Mouse (Mus musculus) heart, embryonic 14.5 days (tissue): ENCODE data around the gene Cir1. TPM values are rescaled to one million over a fixed set of nuclear protein-coding genes. Genes with fewer than 3 reads are reported as not detected.

Experiments used
- ATAC-seq: fragments of 200-750 bp; cut with Nextera tagmentation; 2 replicates; pipeline ENCODE4 v1.8.0; 2017; ENCODE audit warnings: low read depth, moderate TSS enrichment; ENCODE audit not compliant: insufficient number of reproducible peaks, insufficient read depth, low FRiP score
- H3K27ac ChIP-seq, 2 experiments: fragments of 200-500 bp in 1 of 2; fragments of 300-500 bp in 1 of 2; sonication (generic) in 1 of 2; replicated peaks in 1 of 2; 2 replicates each; pipeline ENCODE4 v1.5.1; 2012 to 2014; ENCODE audit warnings: low read depth in 2 of 2, low read length in 2 of 2, control low read depth in 1 of 2, mild to moderate bottlenecking in 1 of 2, mixed read lengths in 1 of 2; ENCODE audit not compliant: control insufficient read depth in 1 of 2, insufficient read depth in 1 of 2
- H3K27me3 ChIP-seq: fragments of 300-500 bp; sonication (generic); 2 replicates; pipeline ENCODE4 v1.6.1; 2014; ENCODE audit warnings: mild to moderate bottlenecking, low read length, control low read depth; ENCODE audit not compliant: control insufficient read depth, insufficient read depth
- H3K36me3 ChIP-seq: fragments of 300-500 bp; sonication (generic); 2 replicates; pipeline ENCODE4 v1.6.1; 2014; ENCODE audit warnings: mild to moderate bottlenecking, control low read depth, low read length, mixed read lengths; ENCODE audit not compliant: control insufficient read depth, insufficient read depth
- H3K4me1 ChIP-seq, 2 experiments: fragments of 200-500 bp in 1 of 2; fragments of 300-500 bp in 1 of 2; sonication (generic) in 1 of 2; 2 replicates each; pipeline ENCODE4 v1.6.1; 2012 to 2014; ENCODE audit warnings: low read length in 2 of 2, control low read depth in 1 of 2, mixed read lengths in 1 of 2; ENCODE audit not compliant: control insufficient read depth in 2 of 2, insufficient read depth in 2 of 2
- H3K4me2 ChIP-seq: fragments of 300-500 bp; sonication (generic); 2 replicates; pipeline ENCODE4 v1.6.1; 2014; ENCODE audit warnings: mild to moderate bottlenecking, low read length
- H3K4me3 ChIP-seq, 2 experiments: fragments of 200-500 bp in 1 of 2; fragments of 300-500 bp in 1 of 2; sonication (generic) in 1 of 2; 2 replicates each; pipeline ENCODE4 v1.5.1; 2012 to 2014; ENCODE audit warnings: low read length in 2 of 2, mild to moderate bottlenecking in 2 of 2, control low read depth in 1 of 2, low read depth in 1 of 2, moderate library complexity in 1 of 2; ENCODE audit not compliant: control insufficient read depth in 1 of 2, insufficient read depth in 1 of 2
- H3K9ac ChIP-seq: fragments of 300-500 bp; sonication (generic); 2 replicates; pipeline ENCODE4 v1.6.1; 2014; ENCODE audit warnings: mild to moderate bottlenecking, low read length
- H3K9me3 ChIP-seq: fragments of 300-500 bp; sonication (generic); 2 replicates; pipeline ENCODE4 v1.6.1; 2016; ENCODE audit warnings: low read length, control low read depth; ENCODE audit not compliant: control insufficient read depth
- WGBS: fragments of 180-500 bp; shearing (Covaris S2); extraction: QIAGEN DNeasy Blood & Tissue Kit; methylation state at CpG from one replicate; pipeline ENCODE4 v1.1.7; 2014; 5-methylcytosine and 5-hydroxymethylcytosine counted together
- polyA plus RNA-seq: library from polyadenylated mRNA; unstranded; fragments of >200 nt; fragmentation: Nextera tagmentation; extraction: Ambion mirVana; gene quantifications from 2 replicates; pipeline ENCODE4 v1.2.1, GENCODE M21; 2014

Cir1 gene
- polyA plus RNA-seq, 1 experiment from 2014 or later: 19.0 TPM

GRCm38 (mm10) chr2:73280356-73281047 is 32.0 kb downstream of the Cir1 start:
- H3K9ac ChIP-seq: no peak overlapping the region
- H3K36me3 ChIP-seq: no peaks in the 10 kb centered on the region
- H3K4me2 ChIP-seq: peak overlapping the region; percentile 47
- no peak overlapping the region for H3K27ac ChIP-seq
- H3K4me1 ChIP-seq: peaks cover 5 to 21% of the 10 kb centered on the region in 2 experiments
- H3K9me3 ChIP-seq: no peaks in the 10 kb centered on the region
- 2% methylated on average over 33 of the region's 33 CpGs for WGBS
- no peak for ATAC-seq
- peaks cover 56% of the 10 kb centered on the region for H3K27me3 ChIP-seq
- peak overlapping the region in 1 of 2 experiments; percentile 27; a peak in 3 of 4 replicates for H3K4me3 ChIP-seq

GRCm38 (mm10) chr2:73279271-73280038 is 33.0 kb downstream of the Cir1 start:
- H3K4me3 ChIP-seq: peak overlapping the region in 1 of 2 experiments; percentile 30; a peak in 2 of 4 replicates
- no peak overlapping the region for H3K27ac ChIP-seq
- H3K4me2 ChIP-seq: peak overlapping the region; percentile 50
- H3K27me3 ChIP-seq: peaks cover 56% of the 10 kb centered on the region
- no peak overlapping the region for H3K9ac ChIP-seq
- no peak for ATAC-seq
- 1% methylated on average over 30 of the region's 31 CpGs for WGBS
- no peaks in the 10 kb centered on the region for H3K36me3 ChIP-seq
- H3K9me3 ChIP-seq: no peaks in the 10 kb centered on the region
- H3K4me1 ChIP-seq: peaks cover 5 to 25% of the 10 kb centered on the region in 2 experiments

GRCm38 (mm10) chr2:73278869-73279268 is 33.6 kb downstream of the Cir1 start:
- no peak for ATAC-seq
- H3K9ac ChIP-seq: no peak overlapping the region

GRCm38 (mm10) chr2:73278131-73278854 is 34.2 kb downstream of the Cir1 start:
- Histone ChIP-seq H3K27me3 (peaks cover 64% of the 10 kb centered on the region), H3K4me1 (peaks cover 5 to 36% of the 10 kb centered on the region in 2 experiments), H3K36me3 (no peaks in the 10 kb centered on the region), H3K9ac (no peak overlapping the region), H3K9me3 (no peaks in the 10 kb centered on the region), H3K4me2 (peak overlapping the region; percentile 50), H3K4me3 (peak overlapping the region; percentile 4 to 30; a peak in 2 of 4 replicates), H3K27ac (no peak overlapping the region)
- ATAC-seq: peak; percentile 48; the same call in 1 of the 2 replicates
- WGBS: 4% methylated on average over 20 of the region's 20 CpGs

More at GRCm38 (mm10) chr2:73278869-73279268, 33.6 kb downstream of the Cir1 start:
- peak overlapping the region; percentile 50 for H3K4me2 ChIP-seq
- H3K9me3 ChIP-seq: no peaks in the 10 kb centered on the region
- H3K27ac ChIP-seq: no peak overlapping the region
- no peaks in the 10 kb centered on the region for H3K36me3 ChIP-seq
- peak overlapping the region; percentile 4 to 30; a peak in 2 of 4 replicates for H3K4me3 ChIP-seq
- H3K4me1 ChIP-seq: peaks cover 5 to 30% of the 10 kb centered on the region in 2 experiments
- peaks cover 58% of the 10 kb centered on the region for H3K27me3 ChIP-seq
- WGBS: 1% methylated on average over 17 of the region's 17 CpGs

- no peak for ATAC-seq
- Histone ChIP-seq H3K9ac (no peak overlapping the region), H3K27ac (no peak overlapping the region), H3K9me3 (no peaks in the 10 kb centered on the region), H3K4me3 (peak overlapping the region in 1 of 2 experiments; percentile 8; a peak in 2 of 4 replicates), H3K36me3 (no peaks in the 10 kb centered on the region), H3K4me2 (peak overlapping the region; percentile 2; the same call in 1 of the 2 replicates), H3K27me3 (peaks cover 65% of the 10 kb centered on the region), H3K4me1 (peaks cover 7 to 42% of the 10 kb centered on the region in 2 experiments)
- 7% methylated on average over 18 of the region's 18 CpGs for WGBS
Measured at GRCm38 (mm10) chr2:73277709-73278075, 34.8 kb downstream of the Cir1 start.

GRCm38 (mm10) chr2:73277021-73277708 is 35.3 kb downstream of the Cir1 start:
- H3K4me2 ChIP-seq: peak overlapping the region; percentile 2; the same call in 1 of the 2 replicates
- no peak overlapping the region for H3K27ac ChIP-seq
- H3K36me3 ChIP-seq: no peaks in the 10 kb centered on the region
- H3K27me3 ChIP-seq: peaks cover 65% of the 10 kb centered on the region
- ATAC-seq: no peak
- no peak overlapping the region for H3K9ac ChIP-seq
- 2% methylated on average over 38 of the region's 38 CpGs for WGBS
- peaks cover 9 to 46% of the 10 kb centered on the region in 2 experiments for H3K4me1 ChIP-seq
- H3K9me3 ChIP-seq: no peaks in the 10 kb centered on the region
- peak overlapping the region in 1 of 2 experiments; percentile 8; a peak in 2 of 4 replicates for H3K4me3 ChIP-seq

- no peak overlapping the region for H3K4me3 ChIP-seq
- no peak overlapping the region for H3K4me2 ChIP-seq
- H3K36me3 ChIP-seq: no peaks in the 10 kb centered on the region
- no peak overlapping the region for H3K9ac ChIP-seq
- ATAC-seq: no peak
- H3K27me3 ChIP-seq: peaks cover 65% of the 10 kb centered on the region
- WGBS: under 1% methylated on average over 6 of the region's 6 CpGs
- no peak overlapping the region for H3K27ac ChIP-seq
- H3K9me3 ChIP-seq: no peaks in the 10 kb centered on the region
- H3K4me1 ChIP-seq: peaks cover 13 to 56% of the 10 kb centered on the region in 2 experiments
Measured at GRCm38 (mm10) chr2:73276141-73276571, 36.3 kb downstream of the Cir1 start.
